Mouse (Mus musculus) heart, postnatal 36 days (tissue): ENCODE results near the gene Pxdn. TPM values are rescaled to one million over a fixed set of nuclear protein-coding genes. Genes with fewer than 3 reads are reported as not detected.

Experiments
- DNase-seq, 2 experiments: peaks; one replicate each; pipeline ENCODE4 v3.0.0; 2021 to 2022
- intact Hi-C: fragments of 180-260 bp; cut with DNase I; formaldehyde crosslinking; loops from one replicate; pipeline ENCODE4 v1.15.1; 2025
- total RNA-seq, 2 experiments: library from RNA; stranded (reverse); gene quantifications; 2 replicates each; pipeline ENCODE4 v1.2.3; 2021

Pxdn gene
- total RNA-seq, result 10 to 100 TPM; 51.7 to 54.5 TPM

- intact Hi-C loops, result no loop called here
- no peak for DNase-seq
Observed at GRCm38 (mm10) chr12:29937308-29937707, at the start of gene Pxdn. Gene Pxdn, plus strand, starts transcription at chr12:29937608.

- intact Hi-C loops, result no loop called here
- DNase-seq, result peak; percentile 24 to 33
Observed at GRCm38 (mm10) chr12:29894669-29895068, 42.7 kb upstream of the Pxdn start.

GRCm38 (mm10) chr12:29897533-29898085 lies 39.8 kb upstream of the Pxdn start:
- no peak for DNase-seq
- intact Hi-C loops, result no loop called here

GRCm38 (mm10) chr12:29904101-29904874 lies 33.1 kb upstream of the Pxdn start:
- intact Hi-C loops, result no loop called here
- no peak for DNase-seq

GRCm38 (mm10) chr12:29907056-29907455 lies 30.4 kb upstream of the Pxdn start:
- intact Hi-C loops, result loop anchor here (1.0 to 5.0 kb wide), 3 partner anchors 132 to 675 kb away; partner anchors contain the start of genes Sntg2 and Tmem18
- DNase-seq, result peak; percentile 63 to 70

- no peak for DNase-seq
- intact Hi-C loops, result no loop called here
Observed at GRCm38 (mm10) chr12:29916139-29916538, 21.3 kb upstream of the Pxdn start.

GRCm38 (mm10) chr12:29916807-29917206 lies 20.6 kb upstream of the Pxdn start:
- intact Hi-C loops, result no loop called here
- no peak for DNase-seq

GRCm38 (mm10) chr12:29920298-29920697 lies 17.1 kb upstream of the Pxdn start:
- intact Hi-C loops, result no loop called here
- no peak for DNase-seq

GRCm38 (mm10) chr12:29921481-29921880 lies 15.9 kb upstream of the Pxdn start:
- intact Hi-C loops, result no loop called here
- no peak for DNase-seq

- intact Hi-C loops, result loop anchor here (1.0 to 5.0 kb wide), 4 partner anchors 21 to 445 kb away; partner anchors contain the start of gene Sntg2
- peak; percentile 71 to 83 for DNase-seq
Observed at GRCm38 (mm10) chr12:29926896-29927295, 10.5 kb upstream of the Pxdn start.

GRCm38 (mm10) chr12:29930591-29930990 lies 6.8 kb upstream of the Pxdn start:
- DNase-seq, result no peak
- intact Hi-C loops, result no loop called here

GRCm38 (mm10) chr12:29932951-29933350 lies 4.5 kb upstream of the Pxdn start:
- intact Hi-C loops, result no loop called here
- no peak for DNase-seq

GRCm38 (mm10) chr12:29933501-29933900 lies 3.9 kb upstream of the Pxdn start:
- intact Hi-C loops, result no loop called here
- DNase-seq, result no peak

- intact Hi-C loops, result no loop called here
- no peak for DNase-seq
Observed at GRCm38 (mm10) chr12:29934120-29934581, 3.3 kb upstream of the Pxdn start.

GRCm38 (mm10) chr12:29937851-29938375 lies 505 bp downstream of the Pxdn start:
- intact Hi-C loops, result loop anchor here (2.0 kb wide), 2 partner anchors 15 to 35 kb away; no protein-coding TSS in a partner anchor
- peak; percentile 71 to 73 for DNase-seq

- DNase-seq, result peak; percentile 75 to 81
- intact Hi-C loops, result loop anchor here (2.0 kb wide), 2 partner anchors 14 to 34 kb away; no protein-coding TSS in a partner anchor
Observed at GRCm38 (mm10) chr12:29938376-29939041, 1.1 kb downstream of the Pxdn start.

GRCm38 (mm10) chr12:29939261-29939671 lies 1.9 kb downstream of the Pxdn start:
- DNase-seq, result peak; percentile 52 to 66
- intact Hi-C loops, result loop anchor here (2.0 kb wide), 2 partner anchors 14 to 34 kb away; no protein-coding TSS in a partner anchor

- intact Hi-C loops, result no loop called here
- no peak for DNase-seq
Observed at GRCm38 (mm10) chr12:29942435-29942834, 5.0 kb downstream of the Pxdn start.

- intact Hi-C loops, result no loop called here
- DNase-seq, result no peak
Observed at GRCm38 (mm10) chr12:29944650-29945049, 7.2 kb downstream of the Pxdn start.

GRCm38 (mm10) chr12:29945182-29945743 lies 7.9 kb downstream of the Pxdn start:
- intact Hi-C loops, result no loop called here
- no peak for DNase-seq

GRCm38 (mm10) chr12:29951043-29951442 lies 13.6 kb downstream of the Pxdn start:
- no peak for DNase-seq
- intact Hi-C loops, result no loop called here
